In the genomic region with DNA sequence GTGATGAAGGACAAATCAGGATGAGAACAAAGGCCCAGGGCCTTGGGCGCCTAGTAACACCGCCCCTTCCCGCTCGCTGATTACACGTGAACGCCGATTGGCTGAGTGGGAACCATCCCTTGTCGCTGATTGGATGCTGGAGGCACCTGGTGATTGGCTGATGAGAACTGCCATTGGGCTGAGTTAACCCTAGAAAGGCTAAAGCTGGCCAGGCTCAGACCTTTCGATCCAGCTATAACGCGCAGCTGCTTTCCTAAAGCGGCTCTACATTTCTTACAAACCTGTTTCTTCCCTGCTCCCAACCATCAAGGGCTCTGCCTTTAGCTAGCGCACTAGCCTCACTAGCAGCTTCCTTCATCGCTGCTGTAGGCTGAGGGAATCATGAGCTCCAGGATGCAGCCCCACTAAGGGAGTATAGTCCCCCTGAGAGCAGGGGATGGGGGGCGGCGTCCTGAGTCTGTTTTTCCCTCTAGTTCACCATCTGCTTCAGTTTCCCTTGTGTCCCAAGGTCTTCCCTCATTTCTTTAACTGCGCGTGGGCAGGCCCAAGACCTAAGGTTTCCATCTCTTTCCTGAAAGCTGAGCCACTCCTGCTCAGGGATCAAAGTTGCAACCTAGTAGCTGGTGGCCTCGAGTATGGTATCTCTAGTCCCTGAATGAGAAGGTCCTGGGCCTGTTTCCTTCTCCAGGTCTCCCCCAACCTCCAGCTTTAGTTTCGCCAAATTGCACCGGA, we compare ENCODE assay signal across 8 mouse cellular contexts. TPM values are rescaled to one million over a fixed set of nuclear protein-coding genes. Genes with fewer than 3 reads are reported as not detected.
DNase-seq lines count a peak whose midpoint lies in the region; ATAC-seq lines count a peak whose summit lies in the region.

No protein-coding gene starts in this region.

- 1% methylated on average over 21 of the region's 21 CpGs for WGBS in intestine, embryonic 14.5 days

- intact Hi-C loops in left cerebral cortex, postnatal 14 days (cut with DNase I) = no loop called here

- peaks cover 26% of the 10 kb centered on the region for H3K36me3 ChIP-seq in intestine, embryonic 14.5 days (ENCODE audit: control insufficient read depth, insufficient read depth, low read length)

- peak overlapping the region; percentile 70 for H3K9ac ChIP-seq in intestine, embryonic 14.5 days (ENCODE audit: low read length)

- no peaks in the 10 kb centered on the region for H3K9me3 ChIP-seq in intestine, embryonic 14.5 days (ENCODE audit: control insufficient read depth, low read length)

- peak overlapping the region; percentile 94 for H3K4me3 ChIP-seq in intestine, embryonic 14.5 days (ENCODE audit: low read depth, low read length)

- ATAC-seq in intestine, embryonic 14.5 days (replicated peaks; ENCODE audit: low FRiP score, low TSS enrichment, low read depth) = peak; percentile 92

- H3K27ac ChIP-seq in intestine, embryonic 14.5 days (ENCODE audit: low read depth) = peak overlapping the region; percentile 87

- peaks cover 20% of the 10 kb centered on the region for H3K4me1 ChIP-seq in intestine, embryonic 14.5 days (replicated peaks; ENCODE audit: control insufficient read depth, insufficient read depth, low read length)

- no peaks in the 10 kb centered on the region for H3K27me3 ChIP-seq in intestine, embryonic 14.5 days (replicated peaks; ENCODE audit: control insufficient read depth, insufficient read depth, low read length)

- peak overlapping the region; percentile 100 for H3K4me2 ChIP-seq in intestine, embryonic 14.5 days (ENCODE audit: low read length)

- DNase-seq in adrenal gland, adult 18-20 months (ENCODE audit: low spot score in 2 of 2) = peak; percentile 79 to 82
- peak; percentile 98 for DNase-seq in embryo, embryonic 11 days
- DNase-seq in gastrocnemius, postnatal 25 days = peak; percentile 92
- peak; percentile 94 for DNase-seq in intestine, embryonic 14.5 days (ENCODE audit: low spot score)
- peak; percentile 97 to 98 for DNase-seq in left cerebral cortex, postnatal 14 days (ENCODE audit: low spot score in 2 of 2)
- DNase-seq in mesoderm, embryonic 11.5 days (ENCODE audit: low read depth, low spot score) = peak; percentile 98
- peak; percentile 93 to 96 for DNase-seq in right cerebral cortex, postnatal 36 days (ENCODE audit: low spot score in 2 of 2)
- DNase-seq in yolk sac, embryonic 10.5 days (ENCODE audit: low spot score) = peak; percentile 94

RNA-seq across cellular contexts. Expression of gene Mpnd, which starts 3.0 kb away (rescaled TPM):
- 10 to 100 TPM; 68.1 to 97.5 TPM for total RNA-seq in adrenal gland, adult 18-20 months (2021)
- total RNA-seq in gastrocnemius, postnatal 25 days (2021) = 10 to 100 TPM; 43.3 to 44.4 TPM
- 110 and 115 TPM in 2 replicates for polyA plus RNA-seq in intestine, embryonic 14.5 days (2014; fragmentation: Nextera tagmentation; extraction: Ambion mirVana)
- 100 to 1,000 TPM; 102 to 120 TPM for total RNA-seq in left cerebral cortex, postnatal 14 days (2021)

RNA-seq across cellular contexts. Expression of gene Stap2, which starts 3.1 kb away (rescaled TPM):
- total RNA-seq in adrenal gland, adult 18-20 months (2021) = 1 to 10 TPM; 5.1 to 5.4 TPM
- 1 to 10 TPM; 2.6 to 4.9 TPM for total RNA-seq in gastrocnemius, postnatal 25 days (2021)
- 24.3 and 25.9 TPM in 2 replicates for polyA plus RNA-seq in intestine, embryonic 14.5 days (2014; fragmentation: Nextera tagmentation; extraction: Ambion mirVana)
- total RNA-seq in left cerebral cortex, postnatal 14 days (2021) = 1 to 10 TPM; 4.4 to 4.7 TPM

RNA-seq across cellular contexts. Expression of gene Fsd1, which starts 22.2 kb away (rescaled TPM):
- total RNA-seq in adrenal gland, adult 18-20 months (2021) = 1 to 10 TPM; 2.3 to 4.3 TPM
- not detected for total RNA-seq in gastrocnemius, postnatal 25 days (2021)
- 16.9 and 18.8 TPM in 2 replicates for polyA plus RNA-seq in intestine, embryonic 14.5 days (2014; fragmentation: Nextera tagmentation; extraction: Ambion mirVana)
- 10 to 100 TPM; 89.9 to 97.3 TPM for total RNA-seq in left cerebral cortex, postnatal 14 days (2021)

RNA-seq across cellular contexts. Expression of gene Sh3gl1, which starts 27.9 kb away (rescaled TPM):
- 10 to 100 TPM; 38.3 to 39.0 TPM for total RNA-seq in adrenal gland, adult 18-20 months (2021)
- total RNA-seq in gastrocnemius, postnatal 25 days (2021) = 10 to 100 TPM; 10.8 to 12.4 TPM
- polyA plus RNA-seq in intestine, embryonic 14.5 days (2014; fragmentation: Nextera tagmentation; extraction: Ambion mirVana) = 124 and 129 TPM in 2 replicates
- 10 to 100 TPM; 51.4 to 57.8 TPM for total RNA-seq in left cerebral cortex, postnatal 14 days (2021)

RNA-seq across cellular contexts. Expression of gene Chaf1a, which starts 31.7 kb away (rescaled TPM):
- 1 to 10 TPM; 2.1 to 2.3 TPM for total RNA-seq in adrenal gland, adult 18-20 months (2021)
- 1 to 10 TPM in 1 of 2 experiments, under 1 TPM in 1; 0.79 to 1.3 TPM for total RNA-seq in gastrocnemius, postnatal 25 days (2021)
- polyA plus RNA-seq in intestine, embryonic 14.5 days (2014; fragmentation: Nextera tagmentation; extraction: Ambion mirVana) = 21.0 and 21.8 TPM in 2 replicates
- total RNA-seq in left cerebral cortex, postnatal 14 days (2021) = 1 to 10 TPM; 2.5 to 4.0 TPM

Comparison
In these comparisons a context has a peak if more than half of its experiments do, and no peak if none do; other contexts are left out.
1. Peak in every context shown above with its lines: DNase-seq, ATAC-seq, H3K4me3 ChIP-seq and H3K27ac ChIP-seq.
2. RNA of gene Fsd1, which starts 22.2 kb away (total RNA-seq): 89.9 to 97.3 TPM in left cerebral cortex, postnatal 14 days; 2.3 to 4.3 TPM in adrenal gland, adult 18-20 months and not detected in gastrocnemius, postnatal 25 days; every median in the first group is over 10 times any median in the second.